Mouse (Mus musculus): ENCODE results near the gene Galk1. TPM values are rescaled to one million over a fixed set of nuclear protein-coding genes. Genes with fewer than 3 reads are reported as not detected.
"Not testable (repeated sequence)": the region's sequence is repeated elsewhere in the genome, so short reads cannot be mapped to it uniquely, and the experiment has no call there.

Galk1 gene
- polyA plus RNA-seq, 1 experiment from 2014 or later = 140 TPM

DNA sequence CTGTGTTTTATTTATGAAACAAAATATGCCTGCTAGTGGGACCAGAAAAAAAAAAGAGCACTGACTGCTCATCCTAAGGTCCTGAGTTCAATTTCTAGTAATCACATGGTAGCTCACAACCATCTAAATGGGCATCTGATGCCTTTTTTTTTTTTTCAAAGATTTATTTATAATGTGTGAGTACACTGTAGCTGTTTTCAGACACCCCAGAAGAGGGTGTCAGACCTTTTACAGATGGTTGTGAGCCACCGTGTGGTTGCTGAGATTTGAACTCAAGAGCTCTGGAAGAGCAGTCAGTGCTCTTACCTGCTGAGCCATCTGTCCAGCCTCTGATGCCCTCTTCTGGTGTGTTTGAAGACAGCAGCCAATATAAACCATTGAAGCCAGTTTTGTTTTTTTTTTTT lies 8.0 kb upstream of the Galk1 start:
- Histone ChIP-seq H3K4me3 (ENCODE audit: low read depth, low read length) (no peak overlapping the region), H3K9ac (ENCODE audit: low read depth, low read length) (no peak overlapping the region), H3K27me3 (replicated peaks; ENCODE audit: control insufficient read depth, insufficient read depth, low read length) (no peaks in the 10 kb centered on the region), H3K4me2 (ENCODE audit: low read depth, low read length) (no peak overlapping the region), H3K4me1 (ENCODE audit: control insufficient read depth, insufficient read depth, low read length) (no peaks in the 10 kb centered on the region), H3K36me3 (ENCODE audit: control insufficient read depth, insufficient read depth, low read length) (peaks cover 28% of the 10 kb centered on the region), H3K27ac (replicated peaks; ENCODE audit: low read depth, low read length) (no peak overlapping the region), H3K9me3 (ENCODE audit: control insufficient read depth, low read length) (no peaks in the 10 kb centered on the region)
- DNase-seq (ENCODE audit: low spot score) (no peak), ATAC-seq (ENCODE audit: low read depth) (no peak)
- WGBS = 46% methylated on average over 1 of the region's 1 CpGs

DNA sequence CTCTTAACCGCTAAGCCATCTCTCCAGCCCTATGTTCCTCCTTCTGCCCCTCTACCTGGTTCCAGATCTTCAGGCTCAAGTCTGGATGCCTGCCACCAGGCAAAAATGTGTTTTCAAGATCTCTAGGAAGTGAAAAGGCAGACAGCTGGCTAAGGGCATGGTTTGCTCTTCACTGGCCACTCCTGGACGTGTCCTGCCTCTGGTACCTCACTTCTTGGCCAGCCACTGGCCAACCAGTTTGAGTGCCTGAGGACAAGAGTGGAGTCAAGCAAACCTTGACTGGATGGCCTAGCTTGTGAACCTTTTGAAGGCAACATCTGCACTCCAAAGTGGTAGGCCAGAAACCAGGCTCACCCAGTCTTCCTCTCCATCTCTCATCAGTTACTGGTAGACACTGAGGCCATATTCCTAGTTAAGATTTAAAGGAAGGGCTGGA lies 7.5 kb upstream of the Galk1 start:
- H3K9me3 ChIP-seq (ENCODE audit: control insufficient read depth, low read length) = no peaks in the 10 kb centered on the region
- no peaks in the 10 kb centered on the region for H3K27me3 ChIP-seq (replicated peaks; ENCODE audit: control insufficient read depth, insufficient read depth, low read length)
- H3K9ac ChIP-seq (ENCODE audit: low read depth, low read length) = no peak overlapping the region
- peaks cover 28% of the 10 kb centered on the region for H3K36me3 ChIP-seq (ENCODE audit: control insufficient read depth, insufficient read depth, low read length)
- no peak overlapping the region for H3K4me2 ChIP-seq (ENCODE audit: low read depth, low read length)
- no peak overlapping the region for H3K4me3 ChIP-seq (ENCODE audit: low read depth, low read length)
- H3K4me1 ChIP-seq (ENCODE audit: control insufficient read depth, insufficient read depth, low read length) = no peaks in the 10 kb centered on the region
- ATAC-seq (ENCODE audit: low read depth) (no peak), DNase-seq (ENCODE audit: low spot score) (no peak)
- no peak overlapping the region; the same call in 1 of the 2 replicates for H3K27ac ChIP-seq (replicated peaks; ENCODE audit: low read depth, low read length)
- 66% methylated on average over 2 of the region's 2 CpGs for WGBS

DNA sequence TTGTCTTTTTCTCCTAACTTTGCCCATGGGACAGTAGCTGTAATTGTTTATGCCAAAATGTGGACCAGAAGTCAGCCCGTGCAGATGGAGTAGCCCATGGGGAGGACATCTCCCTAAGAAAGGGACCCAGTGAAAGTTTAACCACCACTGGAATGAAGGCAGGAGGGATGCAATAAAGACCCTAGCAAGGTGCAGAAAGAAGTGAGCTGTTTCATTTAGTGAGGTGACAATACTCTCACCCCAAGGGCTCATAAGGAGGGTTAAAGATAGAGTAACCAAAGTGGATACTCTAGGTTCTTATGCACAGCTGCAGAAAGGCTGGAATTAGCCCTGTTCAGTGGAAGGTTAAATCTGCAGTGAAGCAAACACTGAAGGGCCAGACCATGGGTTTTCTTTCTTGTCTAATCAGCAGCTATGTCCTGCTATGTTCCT lies 6.9 kb upstream of the Galk1 start:
- Histone ChIP-seq H3K27me3 (replicated peaks; ENCODE audit: control insufficient read depth, insufficient read depth, low read length) (no peaks in the 10 kb centered on the region), H3K4me2 (ENCODE audit: low read depth, low read length) (no peak overlapping the region), H3K4me1 (ENCODE audit: control insufficient read depth, insufficient read depth, low read length) (no peaks in the 10 kb centered on the region), H3K36me3 (ENCODE audit: control insufficient read depth, insufficient read depth, low read length) (peaks cover 28% of the 10 kb centered on the region), H3K9ac (ENCODE audit: low read depth, low read length) (no peak overlapping the region), H3K4me3 (ENCODE audit: low read depth, low read length) (no peak overlapping the region), H3K9me3 (ENCODE audit: control insufficient read depth, low read length) (no peaks in the 10 kb centered on the region), H3K27ac (replicated peaks; ENCODE audit: low read depth, low read length) (no peak overlapping the region)
- no peak for ATAC-seq (ENCODE audit: low read depth)
- no peak for DNase-seq (ENCODE audit: low spot score)
- WGBS = 48% methylated on average over 1 of the region's 1 CpGs

DNA sequence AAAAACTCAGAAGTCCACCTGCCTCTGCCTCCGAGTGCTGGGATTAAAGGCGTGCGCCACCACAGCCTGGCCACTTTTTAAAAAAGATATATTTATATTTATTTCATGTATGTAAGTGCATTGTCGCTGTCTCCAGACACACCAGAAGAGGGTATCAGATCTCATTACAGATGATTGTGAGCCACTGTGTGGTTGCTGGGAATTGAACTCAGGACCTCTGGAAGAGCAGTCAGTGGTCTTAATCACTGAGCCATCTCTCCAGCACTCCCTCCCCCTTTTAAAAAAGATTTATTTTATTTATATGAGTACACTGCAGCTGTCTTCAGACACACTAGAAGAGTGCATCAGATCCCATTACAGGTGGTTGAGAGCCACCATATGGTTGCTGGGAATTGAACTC lies 6.3 kb upstream of the Galk1 start:
- not testable (repeated sequence) for H3K4me1 ChIP-seq (ENCODE audit: control insufficient read depth, insufficient read depth, low read length); H3K4me2 ChIP-seq (ENCODE audit: low read depth, low read length); ATAC-seq (ENCODE audit: low read depth); H3K4me3 ChIP-seq (ENCODE audit: low read depth, low read length); H3K27me3 ChIP-seq (replicated peaks; ENCODE audit: control insufficient read depth, insufficient read depth, low read length); H3K9ac ChIP-seq (ENCODE audit: low read depth, low read length); H3K9me3 ChIP-seq (ENCODE audit: control insufficient read depth, low read length); DNase-seq (ENCODE audit: low spot score); H3K27ac ChIP-seq (replicated peaks; ENCODE audit: low read depth, low read length)
- 89% methylated on average over 4 of the region's 4 CpGs for WGBS
- peaks cover 28% of the 10 kb centered on the region for H3K36me3 ChIP-seq (ENCODE audit: control insufficient read depth, insufficient read depth, low read length)

DNA sequence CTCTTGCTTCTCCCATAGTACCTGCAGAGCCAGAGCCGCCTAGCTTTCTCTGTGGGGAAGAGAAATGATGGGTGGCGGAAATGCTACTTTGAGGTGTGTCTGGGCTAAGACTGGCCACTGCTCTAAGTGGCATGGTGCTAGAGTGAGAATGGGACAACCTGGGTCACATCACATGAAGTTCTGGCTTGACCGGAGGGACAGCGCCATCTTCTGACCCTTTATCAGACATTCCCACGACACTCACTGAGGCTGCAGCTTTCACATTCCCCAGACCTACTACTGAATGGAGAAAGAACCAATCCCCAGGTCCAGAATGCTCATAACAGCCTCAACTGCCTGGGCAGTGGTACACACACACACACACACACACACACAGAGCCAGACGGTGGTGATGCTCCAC lies 5.6 kb upstream of the Galk1 start:
- ATAC-seq (ENCODE audit: low read depth) (no peak), DNase-seq (ENCODE audit: low spot score) (peak; percentile 22)
- no peak overlapping the region for H3K9ac ChIP-seq (ENCODE audit: low read depth, low read length)
- H3K27ac ChIP-seq (replicated peaks; ENCODE audit: low read depth, low read length) = no peak overlapping the region
- H3K27me3 ChIP-seq (replicated peaks; ENCODE audit: control insufficient read depth, insufficient read depth, low read length) = no peaks in the 10 kb centered on the region
- peaks cover 22% of the 10 kb centered on the region for H3K36me3 ChIP-seq (ENCODE audit: control insufficient read depth, insufficient read depth, low read length)
- H3K4me2 ChIP-seq (ENCODE audit: low read depth, low read length) = no peak overlapping the region
- no peak overlapping the region for H3K4me3 ChIP-seq (ENCODE audit: low read depth, low read length)
- H3K4me1 ChIP-seq (ENCODE audit: control insufficient read depth, insufficient read depth, low read length) = peaks cover 3% of the 10 kb centered on the region; the same call in 1 of the 2 replicates
- WGBS = 34% methylated on average over 6 of the region's 6 CpGs
- H3K9me3 ChIP-seq (ENCODE audit: control insufficient read depth, low read length) = no peaks in the 10 kb centered on the region

GRCm38 (mm10) chr11:116014821-116015220 lies 2.3 kb upstream of the Galk1 start:
- Histone ChIP-seq H3K4me3 (ENCODE audit: low read depth, low read length) (no peak overlapping the region), H3K27ac (replicated peaks; ENCODE audit: low read depth, low read length) (no peak overlapping the region), H3K4me1 (ENCODE audit: control insufficient read depth, insufficient read depth, low read length) (peaks cover 14% of the 10 kb centered on the region), H3K27me3 (replicated peaks; ENCODE audit: control insufficient read depth, insufficient read depth, low read length) (no peaks in the 10 kb centered on the region), H3K4me2 (ENCODE audit: low read depth, low read length) (no peak overlapping the region), H3K9ac (ENCODE audit: low read depth, low read length) (no peak overlapping the region), H3K9me3 (ENCODE audit: control insufficient read depth, low read length) (no peaks in the 10 kb centered on the region), H3K36me3 (ENCODE audit: control insufficient read depth, insufficient read depth, low read length) (peaks cover 8% of the 10 kb centered on the region)
- ATAC-seq (ENCODE audit: low read depth) (no peak), DNase-seq (ENCODE audit: low spot score) (no peak)
- WGBS = 64% methylated on average over 8 of the region's 8 CpGs

DNA sequence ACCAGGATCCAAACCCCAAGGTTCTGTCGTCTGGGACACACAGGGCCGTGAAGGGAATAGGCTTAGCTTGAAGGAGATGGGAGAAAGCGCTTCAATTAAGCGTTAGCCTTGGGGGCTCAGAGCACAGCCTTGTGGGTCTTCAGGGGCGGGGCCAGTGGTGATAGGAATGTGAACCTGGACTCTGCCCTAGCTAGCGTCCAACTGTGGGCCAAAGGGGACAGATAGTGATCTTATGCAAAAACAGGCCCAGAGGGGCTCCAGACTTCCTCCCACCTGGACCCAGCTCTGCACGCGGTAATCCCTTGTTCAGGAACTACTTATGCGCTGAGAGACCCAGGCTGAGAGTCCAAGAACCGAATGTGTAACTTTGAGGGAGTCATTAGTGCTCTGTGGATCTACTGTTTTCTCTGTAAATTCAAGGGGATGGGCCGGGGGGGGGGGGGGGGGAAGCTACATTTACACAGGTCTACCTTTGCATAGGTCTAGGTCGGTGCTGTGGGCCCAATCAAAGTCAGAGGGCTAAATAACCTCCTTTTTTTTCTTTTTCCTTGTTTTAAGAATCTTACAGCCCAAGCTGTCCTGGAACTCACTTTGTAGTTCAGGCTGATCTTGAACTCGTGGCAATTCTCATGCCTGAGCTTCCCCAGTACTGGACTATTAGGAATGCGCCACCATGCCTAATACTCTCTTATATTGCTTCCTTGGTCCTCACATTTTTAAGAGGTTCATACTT lies 824 bp downstream of the Galk1 start:
- Histone ChIP-seq H3K27ac (replicated peaks; ENCODE audit: low read depth, low read length) (peak overlapping the region; percentile 93), H3K4me2 (ENCODE audit: low read depth, low read length) (peak overlapping the region; percentile 75), H3K9me3 (ENCODE audit: control insufficient read depth, low read length) (no peaks in the 10 kb centered on the region), H3K9ac (ENCODE audit: low read depth, low read length) (peak overlapping the region; percentile 82), H3K36me3 (ENCODE audit: control insufficient read depth, insufficient read depth, low read length) (peaks cover 40% of the 10 kb centered on the region), H3K4me3 (ENCODE audit: low read depth, low read length) (peak overlapping the region; percentile 57), H3K27me3 (replicated peaks; ENCODE audit: control insufficient read depth, insufficient read depth, low read length) (no peaks in the 10 kb centered on the region), H3K4me1 (ENCODE audit: control insufficient read depth, insufficient read depth, low read length) (peaks cover 14% of the 10 kb centered on the region)
- peak; percentile 29 for DNase-seq (ENCODE audit: low spot score)
- ATAC-seq (ENCODE audit: low read depth) = no peak
- 16% methylated on average over 13 of the region's 14 CpGs for WGBS

DNA sequence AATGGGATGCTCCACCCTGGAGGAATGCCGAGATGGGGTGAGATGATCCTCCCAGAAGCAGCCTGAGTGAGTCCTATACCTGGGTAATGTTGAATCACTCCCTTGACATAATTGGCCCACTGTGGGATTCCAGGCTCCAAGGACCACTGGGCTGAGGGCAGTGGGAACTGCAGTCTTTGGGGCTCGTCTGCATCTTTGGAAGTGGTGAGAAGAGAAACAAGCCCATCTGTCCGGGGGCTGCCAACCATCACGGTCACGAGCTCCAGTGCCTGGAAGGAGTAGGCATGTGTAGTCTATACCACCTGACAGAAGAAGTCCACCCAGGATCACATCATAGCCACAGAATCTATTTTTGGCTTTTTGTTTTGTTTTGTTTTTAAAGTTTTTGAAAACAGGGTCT lies 1.6 kb downstream of the Galk1 start:
- H3K9ac ChIP-seq (ENCODE audit: low read depth, low read length) = no peak overlapping the region
- peak overlapping the region; percentile 75 for H3K4me2 ChIP-seq (ENCODE audit: low read depth, low read length)
- 75% methylated on average over 5 of the region's 5 CpGs for WGBS
- no peaks in the 10 kb centered on the region for H3K27me3 ChIP-seq (replicated peaks; ENCODE audit: control insufficient read depth, insufficient read depth, low read length)
- H3K36me3 ChIP-seq (ENCODE audit: control insufficient read depth, insufficient read depth, low read length) = peaks cover 43% of the 10 kb centered on the region
- ATAC-seq (ENCODE audit: low read depth) (no peak), DNase-seq (ENCODE audit: low spot score) (no peak)
- no peaks in the 10 kb centered on the region for H3K9me3 ChIP-seq (ENCODE audit: control insufficient read depth, low read length)
- H3K4me1 ChIP-seq (ENCODE audit: control insufficient read depth, insufficient read depth, low read length) = peaks cover 14% of the 10 kb centered on the region
- H3K4me3 ChIP-seq (ENCODE audit: low read depth, low read length) = no peak overlapping the region
- peak overlapping the region; percentile 93; the same call in 1 of the 2 replicates for H3K27ac ChIP-seq (replicated peaks; ENCODE audit: low read depth, low read length)

- H3K9ac ChIP-seq (ENCODE audit: low read depth, low read length) = no peak overlapping the region
Observed at GRCm38 (mm10) chr11:116010146-116010545, 2.4 kb downstream of the Galk1 start.

More at GRCm38 (mm10) chr11:116010146-116010545, 2.4 kb downstream of the Galk1 start:
- no peak overlapping the region for H3K4me2 ChIP-seq (ENCODE audit: low read depth, low read length)
- H3K9me3 ChIP-seq (ENCODE audit: control insufficient read depth, low read length) = no peaks in the 10 kb centered on the region
- H3K36me3 ChIP-seq (ENCODE audit: control insufficient read depth, insufficient read depth, low read length) = peaks cover 43% of the 10 kb centered on the region
- peaks cover 21% of the 10 kb centered on the region for H3K4me1 ChIP-seq (ENCODE audit: control insufficient read depth, insufficient read depth, low read length)
- H3K4me3 ChIP-seq (ENCODE audit: low read depth, low read length) = no peak overlapping the region
- WGBS = 87% methylated on average over 8 of the region's 8 CpGs
- H3K27ac ChIP-seq (replicated peaks; ENCODE audit: low read depth, low read length) = no peak overlapping the region
- DNase-seq (ENCODE audit: low spot score) (no peak), ATAC-seq (ENCODE audit: low read depth) (no peak)
- no peaks in the 10 kb centered on the region for H3K27me3 ChIP-seq (replicated peaks; ENCODE audit: control insufficient read depth, insufficient read depth, low read length)

Measured in embryonic facial prominence, embryonic 14.5 days (tissue).